Mouse (Mus musculus) forebrain, embryonic 16.5 days (tissue): Measurements from ENCODE around the gene Ggt6. TPM values are rescaled to one million over a fixed set of nuclear protein-coding genes. Genes with fewer than 3 reads are reported as not detected.

Source experiments
- ATAC-seq: fragments of 200-750 bp; cut with Nextera tagmentation; 2 replicates; pipeline ENCODE4 v1.8.0; 2017; ENCODE audit warnings: mild to moderate bottlenecking, moderate library complexity
- H3K27ac ChIP-seq: fragments of 300-500 bp; sonication (generic); 2 replicates; pipeline ENCODE4 v1.5.1; 2014; ENCODE audit warnings: low read length, control low read depth
- H3K27me3 ChIP-seq: fragments of 300-500 bp; sonication (generic); replicated peaks from 2 replicates; pipeline ENCODE4 v1.6.1; 2014; ENCODE audit warnings: low read length; ENCODE audit not compliant: control insufficient read depth, insufficient read depth
- H3K36me3 ChIP-seq: fragments of 300-500 bp; sonication (generic); 2 replicates; pipeline ENCODE4 v1.6.1; 2014; ENCODE audit not compliant: control insufficient read depth, insufficient read depth
- H3K4me1 ChIP-seq: fragments of 300-500 bp; sonication (generic); replicated peaks from 2 replicates; pipeline ENCODE4 v1.6.1; 2014; ENCODE audit warnings: low read length; ENCODE audit not compliant: control insufficient read depth, insufficient read depth
- H3K4me2 ChIP-seq: fragments of 300-500 bp; sonication (generic); 2 replicates; pipeline ENCODE4 v1.6.1; 2014; ENCODE audit warnings: mild to moderate bottlenecking, low read length, control low read depth
- H3K4me3 ChIP-seq: fragments of 300-500 bp; sonication (generic); replicated peaks from 2 replicates; pipeline ENCODE4 v1.5.1; 2014; ENCODE audit warnings: mild to moderate bottlenecking, low read length, control low read depth
- H3K9ac ChIP-seq: fragments of 300-500 bp; sonication (generic); replicated peaks from 2 replicates; pipeline ENCODE4 v1.6.1; 2014; ENCODE audit warnings: low read depth, low read length, control low read depth
- H3K9me3 ChIP-seq: fragments of 300-500 bp; sonication (generic); 2 replicates; pipeline ENCODE4 v1.6.1; 2016; ENCODE audit warnings: low read length; ENCODE audit not compliant: control insufficient read depth
- WGBS: fragments of 180-500 bp; shearing (Covaris S2); extraction: QIAGEN DNeasy Blood & Tissue Kit; methylation state at CpG from one replicate; pipeline ENCODE4 v1.1.7; 2014; 5-methylcytosine and 5-hydroxymethylcytosine counted together
- polyA plus RNA-seq: library from polyadenylated mRNA; unstranded; fragments of >200 nt; fragmentation: Nextera tagmentation; extraction: Ambion mirVana; gene quantifications from 2 replicates; pipeline ENCODE4 v1.2.1, GENCODE M21; 2015

Ggt6 gene
- polyA plus RNA-seq, 1 experiment from 2014 or later = not detected

DNA sequence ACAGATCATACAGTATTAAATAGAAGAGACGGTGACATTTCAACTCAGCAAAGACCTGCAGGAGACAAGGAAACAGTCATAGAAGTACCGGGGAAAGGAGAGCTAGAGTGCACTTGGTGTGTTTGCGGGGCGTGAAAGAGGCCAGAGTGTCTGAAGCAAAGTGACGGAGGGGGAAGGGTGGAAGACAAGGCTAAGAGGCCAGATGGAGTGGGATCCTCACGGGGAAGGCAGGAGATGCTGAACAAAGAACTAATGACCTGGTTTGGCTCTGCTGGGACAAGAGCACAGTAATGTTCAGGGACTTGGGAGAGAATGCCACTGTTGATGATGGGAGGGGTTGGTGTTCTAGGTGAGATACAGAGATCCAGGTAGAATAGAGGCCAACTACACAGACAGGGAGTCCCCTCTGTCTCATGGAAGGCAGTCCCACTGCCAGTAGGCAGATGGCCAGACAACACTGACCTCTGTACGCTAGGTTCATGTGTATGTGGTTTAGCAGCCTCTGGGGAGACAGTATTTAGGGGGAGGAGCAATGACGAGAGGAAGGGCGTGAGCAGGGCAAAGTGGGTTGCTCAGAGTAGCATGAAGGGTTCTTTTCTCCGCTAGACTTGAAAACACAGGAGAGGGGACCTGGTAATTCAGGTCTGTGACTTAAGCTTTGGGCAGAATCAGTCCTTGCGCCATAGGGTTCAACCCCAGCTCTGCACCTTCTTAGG, 30.8 kb downstream of the Ggt6 start:
- H3K4me3 ChIP-seq = no peak overlapping the region
- no peaks in the 10 kb centered on the region for H3K9me3 ChIP-seq
- H3K9ac ChIP-seq = no peak overlapping the region
- peaks cover 8% of the 10 kb centered on the region for H3K4me1 ChIP-seq
- no peaks in the 10 kb centered on the region for H3K27me3 ChIP-seq
- 0 out of 2 replicates have a peak, but pooled peaks cover 6% of the 10 kb centered on the region for H3K36me3 ChIP-seq
- no peak overlapping the region for H3K4me2 ChIP-seq
- 79% methylated on average over 11 of the region's 11 CpGs for WGBS
- no peak overlapping the region; the same call in 1 of the 2 replicates for H3K27ac ChIP-seq
- no peak for ATAC-seq

DNA sequence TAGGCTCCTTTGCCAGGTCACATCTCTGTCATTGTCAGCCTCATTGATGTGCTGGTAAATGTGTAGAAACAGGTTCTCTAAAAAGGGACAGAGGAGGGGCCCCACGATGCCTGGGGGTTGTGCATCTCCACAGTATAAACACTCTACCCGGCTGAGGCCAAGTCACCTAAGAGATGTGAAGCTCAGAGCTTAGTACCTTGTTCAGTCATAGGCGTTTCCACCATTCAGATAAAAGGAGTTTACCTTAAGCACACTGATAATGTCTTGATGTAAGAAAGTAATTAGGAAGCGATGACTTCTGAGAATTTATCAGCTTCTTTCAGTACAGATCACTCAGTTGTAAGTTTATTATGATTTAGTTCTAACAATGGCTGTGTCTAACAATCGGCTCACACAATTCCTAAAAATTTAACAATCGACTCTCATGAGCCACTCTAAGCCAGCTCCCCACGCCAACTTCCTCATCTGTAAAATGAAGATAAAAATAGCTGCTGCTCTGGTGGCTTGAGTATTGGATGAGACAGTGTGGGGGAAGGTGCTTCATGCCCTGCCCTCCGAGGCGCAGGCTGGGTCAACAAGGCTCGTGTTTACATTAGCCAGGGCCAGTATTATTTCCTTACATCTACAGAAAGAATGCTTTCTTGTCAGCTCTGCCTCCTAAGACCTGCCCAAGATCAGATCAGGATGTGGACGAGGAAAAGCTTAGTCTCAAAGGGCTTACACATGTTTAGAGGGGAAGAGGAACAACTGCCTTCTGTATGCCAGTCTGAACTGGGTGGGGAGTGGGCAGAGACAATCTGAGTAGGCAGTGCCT, 31.6 kb downstream of the Ggt6 start:
- Histone ChIP-seq H3K27ac (no peak overlapping the region; the same call in 1 of the 2 replicates), H3K9ac (no peak overlapping the region), H3K27me3 (no peaks in the 10 kb centered on the region), H3K9me3 (no peaks in the 10 kb centered on the region), H3K4me3 (no peak overlapping the region), H3K4me1 (peaks cover 8% of the 10 kb centered on the region), H3K36me3 (0 out of 2 replicates have a peak, but pooled peaks cover 6% of the 10 kb centered on the region), H3K4me2 (no peak overlapping the region)
- 71% methylated on average over 11 of the region's 11 CpGs for WGBS
- ATAC-seq = no peak

DNA sequence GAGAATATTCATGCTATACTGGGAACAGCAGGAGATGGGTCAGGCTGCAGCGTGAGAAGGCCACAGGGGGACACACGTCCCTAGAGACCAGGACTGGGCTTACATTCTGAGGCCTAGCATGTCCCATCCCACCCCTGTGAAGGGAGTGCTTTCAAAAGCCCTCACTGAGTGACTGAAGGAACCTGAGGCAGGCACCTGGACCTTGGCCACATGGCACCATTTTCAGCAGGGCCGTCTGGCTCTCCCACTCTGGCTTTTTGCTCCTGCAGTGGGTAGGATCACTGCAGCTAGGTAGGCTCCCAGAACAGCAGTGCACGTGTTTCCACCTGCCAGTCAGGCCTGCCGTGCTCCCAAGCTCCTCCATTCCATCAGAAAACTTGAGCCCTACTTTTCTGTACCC, 33.2 kb downstream of the Ggt6 start:
- H3K4me2 ChIP-seq = no peak overlapping the region
- H3K4me3 ChIP-seq = no peak overlapping the region
- no peaks in the 10 kb centered on the region for H3K27me3 ChIP-seq
- 73% methylated on average over 5 of the region's 5 CpGs for WGBS
- no peak for ATAC-seq
- H3K9ac ChIP-seq = no peak overlapping the region
- no peak overlapping the region for H3K27ac ChIP-seq
- H3K4me1 ChIP-seq = peaks cover 8% of the 10 kb centered on the region
- no peaks in the 10 kb centered on the region for H3K36me3 ChIP-seq
- no peaks in the 10 kb centered on the region for H3K9me3 ChIP-seq

DNA sequence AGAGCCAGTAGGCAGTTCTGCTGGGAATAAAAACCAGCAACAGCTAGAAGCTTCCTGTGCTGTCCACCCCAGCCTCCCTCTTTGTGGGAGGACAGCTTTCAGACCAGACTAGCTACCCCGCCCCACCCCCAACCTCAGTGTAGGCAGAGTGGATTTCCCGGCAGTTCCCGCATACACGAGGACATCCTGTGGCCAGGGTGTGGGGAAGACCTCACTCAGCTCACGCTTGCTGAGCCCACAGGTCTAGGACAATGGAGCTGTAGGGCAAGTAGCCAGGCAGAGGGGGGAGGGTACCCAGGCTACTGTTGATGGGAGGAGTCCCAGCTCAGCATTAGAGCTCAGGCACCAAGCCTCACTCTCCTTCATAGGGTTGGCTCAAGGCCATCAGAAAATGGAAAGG, 33.9 kb downstream of the Ggt6 start:
- Histone ChIP-seq H3K27ac (no peak overlapping the region), H3K9me3 (no peaks in the 10 kb centered on the region), H3K9ac (no peak overlapping the region), H3K36me3 (no peaks in the 10 kb centered on the region), H3K27me3 (no peaks in the 10 kb centered on the region), H3K4me1 (peaks cover 8% of the 10 kb centered on the region), H3K4me3 (no peak overlapping the region), H3K4me2 (no peak overlapping the region)
- peak; percentile 64; the same call in 1 of the 2 replicates for ATAC-seq
- 19% methylated on average over 5 of the region's 5 CpGs for WGBS

DNA sequence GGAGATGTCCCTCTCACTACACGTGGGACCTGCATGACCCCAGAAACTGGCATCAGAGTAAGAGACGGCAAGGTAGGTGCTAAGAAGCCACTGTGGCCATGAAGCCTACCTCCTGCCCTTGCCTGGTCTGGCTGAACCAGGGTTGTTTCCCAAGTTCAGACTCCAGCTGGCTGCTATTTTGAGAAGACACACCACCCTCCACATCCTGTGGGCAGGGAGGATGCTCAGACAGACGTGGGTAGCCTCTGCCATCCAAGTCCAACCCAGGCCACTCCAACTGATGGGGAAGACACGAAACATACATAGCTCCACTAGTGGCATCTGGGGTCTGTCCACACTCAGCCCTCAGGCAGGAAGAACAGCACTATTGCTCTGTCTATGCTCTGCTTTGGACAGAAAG, 34.7 kb downstream of the Ggt6 start:
- H3K4me1 ChIP-seq = peaks cover 8% of the 10 kb centered on the region
- no peaks in the 10 kb centered on the region for H3K9me3 ChIP-seq
- no peaks in the 10 kb centered on the region for H3K36me3 ChIP-seq
- H3K27ac ChIP-seq = no peak overlapping the region
- no peak overlapping the region for H3K9ac ChIP-seq
- no peak overlapping the region for H3K4me2 ChIP-seq
- H3K27me3 ChIP-seq = no peaks in the 10 kb centered on the region
- ATAC-seq = no peak
- H3K4me3 ChIP-seq = no peak overlapping the region
- WGBS = 79% methylated on average over 4 of the region's 4 CpGs

DNA sequence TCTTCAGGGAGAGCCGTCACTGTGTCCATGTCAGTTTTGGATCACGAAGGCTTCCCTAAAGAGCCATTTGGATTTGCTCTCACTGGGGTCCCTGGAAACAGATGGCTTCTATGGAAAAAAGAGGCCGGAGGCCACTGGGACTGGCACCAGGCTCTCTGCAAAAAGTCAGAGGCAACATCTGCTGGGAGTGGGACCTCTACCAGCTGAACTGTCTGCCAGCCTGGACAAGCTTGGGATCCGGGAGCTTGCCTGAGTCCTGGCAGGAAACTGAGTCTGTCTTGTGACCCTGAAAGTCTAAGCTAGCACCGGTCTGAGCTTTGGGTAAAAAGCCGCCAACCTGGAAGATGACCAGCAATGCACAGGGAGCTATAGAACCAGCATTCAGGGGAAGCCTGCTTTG, 36.1 kb downstream of the Ggt6 start:
- Histone ChIP-seq H3K9me3 (no peaks in the 10 kb centered on the region), H3K4me1 (peaks cover 8% of the 10 kb centered on the region), H3K9ac (no peak overlapping the region), H3K27me3 (no peaks in the 10 kb centered on the region), H3K4me3 (no peak overlapping the region), H3K36me3 (no peaks in the 10 kb centered on the region), H3K4me2 (no peak overlapping the region), H3K27ac (no peak overlapping the region)
- WGBS = 87% methylated on average over 6 of the region's 6 CpGs
- no peak for ATAC-seq

DNA sequence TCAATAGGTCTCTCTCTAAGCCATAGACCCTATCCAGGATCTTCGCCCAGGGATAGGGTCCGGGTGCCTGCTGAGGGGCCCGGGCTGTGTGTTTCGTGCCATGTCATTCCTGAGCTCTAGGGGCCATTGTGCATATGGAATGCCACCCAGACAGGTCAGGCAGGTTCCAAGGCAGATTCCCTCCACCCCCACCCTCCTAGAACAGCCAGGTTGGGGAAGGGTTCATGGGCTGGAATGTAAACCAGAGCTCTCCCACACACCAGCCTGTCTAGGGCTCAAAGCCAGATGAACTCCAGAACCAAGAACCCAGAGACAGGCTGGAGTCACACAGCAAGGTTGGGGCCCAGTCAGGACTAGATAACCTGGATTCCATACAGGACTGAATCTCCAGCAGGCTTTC, 38.2 kb downstream of the Ggt6 start:
- peaks cover 8% of the 10 kb centered on the region for H3K4me1 ChIP-seq
- H3K27me3 ChIP-seq = no peaks in the 10 kb centered on the region
- H3K36me3 ChIP-seq = no peaks in the 10 kb centered on the region
- no peak overlapping the region for H3K27ac ChIP-seq
- H3K9me3 ChIP-seq = no peaks in the 10 kb centered on the region
- no peak for ATAC-seq
- 79% methylated on average over 4 of the region's 4 CpGs for WGBS
- no peak overlapping the region for H3K4me2 ChIP-seq
- H3K9ac ChIP-seq = no peak overlapping the region
- H3K4me3 ChIP-seq = no peak overlapping the region

DNA sequence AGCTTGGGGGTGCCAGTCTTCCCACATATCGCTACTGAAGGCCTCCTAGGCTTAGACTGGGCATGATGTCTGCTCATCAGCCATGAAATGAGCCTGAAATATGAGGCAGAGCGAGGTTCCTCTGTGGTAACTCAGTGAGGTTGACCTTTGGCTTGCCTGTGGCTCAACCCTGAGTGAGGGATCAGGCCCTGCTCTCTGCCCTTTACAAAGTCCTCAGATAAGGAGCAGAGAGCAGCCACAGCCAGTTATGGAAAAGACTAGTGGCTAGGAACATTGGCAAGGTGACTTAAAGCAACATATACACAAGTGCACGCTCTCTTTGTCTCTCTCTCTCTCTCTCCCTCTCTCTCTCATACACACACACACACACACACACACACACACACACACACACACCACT, 39.6 kb downstream of the Ggt6 start:
- Histone ChIP-seq H3K27me3 (no peaks in the 10 kb centered on the region), H3K4me2 (no peak overlapping the region), H3K36me3 (no peaks in the 10 kb centered on the region), H3K4me1 (no peaks in the 10 kb centered on the region; the same call in 1 of the 2 replicates), H3K27ac (no peak overlapping the region), H3K9me3 (no peaks in the 10 kb centered on the region), H3K9ac (no peak overlapping the region), H3K4me3 (no peak overlapping the region)
- no peak for ATAC-seq
- WGBS = 81% methylated on average over 3 of the region's 3 CpGs

DNA sequence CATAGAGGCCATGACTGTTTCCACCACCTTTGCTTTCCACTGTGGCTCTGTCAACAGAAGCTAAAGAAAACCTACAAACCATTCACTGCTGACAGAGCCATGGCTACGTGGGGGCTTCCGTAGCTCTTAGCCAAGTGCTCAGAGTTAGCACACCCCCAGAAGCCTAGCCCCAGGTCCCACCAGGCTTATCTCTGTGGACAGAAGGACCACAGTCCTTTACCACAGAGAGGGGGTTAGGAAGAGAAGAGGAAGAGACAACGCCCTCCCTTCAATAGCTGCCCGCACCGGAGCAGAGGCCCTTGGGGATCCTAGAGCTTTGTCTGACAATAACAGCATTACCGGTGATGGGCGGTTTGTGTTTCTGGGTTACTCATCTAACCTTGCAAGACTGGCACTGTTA, 40.1 kb downstream of the Ggt6 start:
- ATAC-seq = no peak
- Histone ChIP-seq H3K36me3 (no peaks in the 10 kb centered on the region), H3K4me3 (no peak overlapping the region), H3K9ac (no peak overlapping the region), H3K4me2 (no peak overlapping the region), H3K4me1 (no peaks in the 10 kb centered on the region; the same call in 1 of the 2 replicates), H3K9me3 (no peaks in the 10 kb centered on the region), H3K27ac (no peak overlapping the region), H3K27me3 (no peaks in the 10 kb centered on the region)
- WGBS = 88% methylated on average over 7 of the region's 7 CpGs
